Mouse (Mus musculus): ENCODE measurements around the gene Pef1. TPM values are rescaled to one million over a fixed set of nuclear protein-coding genes. Genes with fewer than 3 reads are reported as not detected.

The Pef1 gene
- polyA plus RNA-seq (2012; rRNA removed), result 55.6 and 58.3 TPM in 2 replicates

- H3K36me3 ChIP-seq (ENCODE audit: control insufficient read depth, insufficient read depth, low read length), result no peaks in the 10 kb centered on the region
- H3K27me3 ChIP-seq (ENCODE audit: control insufficient read depth, insufficient read depth, low read length), result no peaks in the 10 kb centered on the region
- no peak for TF ChIP-seq POLR2A (IDR thresholded peaks at IDR 0.05; ENCODE audit: control insufficient read depth, low read depth, low read length)
- TF ChIP-seq CTCF (IDR thresholded peaks at IDR 0.05; ENCODE audit: control insufficient read depth, insufficient read depth, insufficient replicate concordance, low read depth, low read length), result no peak
- no peak within 1 kb of the TSS for H3K4me3 ChIP-seq (ENCODE audit: control insufficient read depth, low read depth, low read length)
- H3K4me1 ChIP-seq (ENCODE audit: control insufficient read depth, insufficient read depth, low read length), result peaks cover 4% of the 10 kb centered on the region
- H3K27ac ChIP-seq (ENCODE audit: control insufficient read depth, insufficient read depth, low read depth, low read length), result no peak within 1 kb of the TSS
Measured at GRCm38 (mm10) chr4:130102111-130102651, at the start of gene Pef1. Gene Pef1, plus strand, starts transcription at chr4:130102558.

DNA sequence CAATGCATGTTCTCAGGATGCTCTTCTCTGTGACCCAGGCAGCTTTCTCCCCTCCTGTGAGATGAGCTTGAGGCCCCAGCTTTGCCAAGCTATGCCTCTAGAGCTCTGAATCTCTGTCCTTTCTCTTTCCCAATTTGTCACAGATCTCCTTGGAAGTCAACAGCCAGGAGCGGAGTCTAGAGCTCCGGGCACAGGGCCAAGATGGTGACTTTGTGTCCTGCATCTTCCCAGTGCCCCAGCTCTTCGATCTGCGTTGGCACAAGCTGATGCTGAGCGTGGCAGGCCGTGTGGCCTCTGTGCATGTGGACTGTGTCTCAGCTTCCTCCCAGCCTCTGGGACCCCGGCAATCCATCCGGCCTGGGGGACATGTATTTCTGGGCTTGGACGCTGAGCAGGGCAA, 49.2 kb upstream of the Pef1 start:
- Histone ChIP-seq H3K27ac (ENCODE audit: control insufficient read depth, insufficient read depth, low read depth, low read length) (no peak overlapping the region), H3K36me3 (ENCODE audit: control insufficient read depth, insufficient read depth, low read length) (no peaks in the 10 kb centered on the region), H3K4me1 (ENCODE audit: control insufficient read depth, insufficient read depth, low read length) (peaks cover 11% of the 10 kb centered on the region), H3K27me3 (ENCODE audit: control insufficient read depth, insufficient read depth, low read length) (no peaks in the 10 kb centered on the region), H3K4me3 (ENCODE audit: control insufficient read depth, low read depth, low read length) (no peak overlapping the region)
- TF ChIP-seq CTCF (IDR thresholded peaks at IDR 0.05; ENCODE audit: control insufficient read depth, insufficient read depth, insufficient replicate concordance, low read depth, low read length) (no peak), POLR2A (IDR thresholded peaks at IDR 0.05; ENCODE audit: control insufficient read depth, low read depth, low read length) (no peak)

DNA sequence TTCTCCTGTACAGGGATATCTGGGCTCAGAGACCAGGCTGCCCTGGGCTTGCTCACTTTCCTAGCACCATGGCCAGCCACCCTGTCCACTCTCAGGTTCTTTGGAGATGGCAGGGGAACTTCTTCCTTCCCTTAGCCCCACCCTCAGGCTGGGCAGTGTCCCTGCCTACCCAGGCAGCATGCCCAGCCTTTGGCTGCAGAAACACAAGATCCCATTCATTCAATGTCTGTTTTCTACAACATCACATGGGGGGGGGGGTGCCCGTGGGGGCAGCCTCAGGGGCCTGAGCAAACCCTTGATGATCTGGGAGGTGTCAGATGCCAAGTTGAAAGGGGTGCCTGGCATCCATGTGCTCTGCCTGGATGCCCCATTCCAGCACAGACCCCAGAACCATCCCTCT, 47.6 kb upstream of the Pef1 start:
- H3K4me1 ChIP-seq (ENCODE audit: control insufficient read depth, insufficient read depth, low read length), result peaks cover 9% of the 10 kb centered on the region
- no peaks in the 10 kb centered on the region for H3K27me3 ChIP-seq (ENCODE audit: control insufficient read depth, insufficient read depth, low read length)
- no peak for TF ChIP-seq POLR2A (IDR thresholded peaks at IDR 0.05; ENCODE audit: control insufficient read depth, low read depth, low read length)
- TF ChIP-seq CTCF (IDR thresholded peaks at IDR 0.05; ENCODE audit: control insufficient read depth, insufficient read depth, insufficient replicate concordance, low read depth, low read length), result no peak
- no peaks in the 10 kb centered on the region for H3K36me3 ChIP-seq (ENCODE audit: control insufficient read depth, insufficient read depth, low read length)
- H3K4me3 ChIP-seq (ENCODE audit: control insufficient read depth, low read depth, low read length), result no peak overlapping the region
- H3K27ac ChIP-seq (ENCODE audit: control insufficient read depth, insufficient read depth, low read depth, low read length), result no peak overlapping the region

DNA sequence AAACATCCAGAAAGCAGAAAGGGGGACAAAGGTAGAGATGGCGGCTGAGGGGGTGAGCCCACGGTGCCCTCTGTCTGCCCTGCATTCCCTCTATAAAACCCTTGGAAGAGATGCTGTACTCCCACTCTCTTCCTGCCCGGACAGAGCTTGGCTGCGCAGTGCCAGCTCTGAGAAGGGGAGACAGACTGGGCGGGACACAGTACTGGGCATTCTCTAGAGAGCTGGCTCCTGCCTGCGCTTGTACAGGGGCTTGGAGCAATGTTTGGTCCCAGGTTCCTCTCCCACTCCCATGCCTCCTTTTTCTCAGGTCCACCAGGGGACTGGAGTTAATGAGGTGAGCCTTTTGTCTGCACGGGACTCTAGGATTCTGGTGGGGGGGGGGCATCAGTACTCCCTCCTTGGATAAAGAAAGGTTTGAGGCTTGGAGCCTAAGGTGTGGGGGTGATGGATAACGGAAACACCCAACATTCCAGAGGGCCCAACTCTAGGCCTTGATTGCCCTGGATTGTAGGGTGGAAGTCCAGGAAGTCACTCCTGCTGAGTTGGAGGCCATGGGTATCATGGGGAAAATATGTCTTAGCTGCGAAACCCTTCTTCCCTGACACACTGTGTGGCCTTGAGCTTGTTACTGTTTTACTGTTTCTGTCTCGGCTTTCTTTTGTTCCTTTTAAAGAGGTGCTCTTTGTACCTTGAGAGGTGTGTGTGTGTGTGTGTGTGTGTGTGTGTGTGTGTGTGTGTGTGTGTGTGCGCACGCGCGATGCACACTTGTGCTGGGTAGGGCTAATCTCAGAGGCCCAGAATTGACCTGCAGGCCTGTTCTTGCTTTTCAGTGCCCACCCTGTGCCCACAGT, 47.0 kb upstream of the Pef1 start:
- H3K4me1 ChIP-seq (ENCODE audit: control insufficient read depth, insufficient read depth, low read length), result peaks cover 9% of the 10 kb centered on the region
- no peak overlapping the region for H3K27ac ChIP-seq (ENCODE audit: control insufficient read depth, insufficient read depth, low read depth, low read length)
- H3K27me3 ChIP-seq (ENCODE audit: control insufficient read depth, insufficient read depth, low read length), result no peaks in the 10 kb centered on the region
- TF ChIP-seq CTCF (IDR thresholded peaks at IDR 0.05; ENCODE audit: control insufficient read depth, insufficient read depth, insufficient replicate concordance, low read depth, low read length) (no peak), POLR2A (IDR thresholded peaks at IDR 0.05; ENCODE audit: control insufficient read depth, low read depth, low read length) (no peak)
- H3K4me3 ChIP-seq (ENCODE audit: control insufficient read depth, low read depth, low read length), result no peak overlapping the region
- H3K36me3 ChIP-seq (ENCODE audit: control insufficient read depth, insufficient read depth, low read length), result no peaks in the 10 kb centered on the region

- H3K27me3 ChIP-seq (ENCODE audit: control insufficient read depth, insufficient read depth, low read length), result no peaks in the 10 kb centered on the region
- H3K27ac ChIP-seq (ENCODE audit: control insufficient read depth, insufficient read depth, low read depth, low read length), result no peak overlapping the region
- H3K4me3 ChIP-seq (ENCODE audit: control insufficient read depth, low read depth, low read length), result peak overlapping the region; percentile 80; the same call in 1 of the 2 replicates
- peaks cover 9% of the 10 kb centered on the region for H3K4me1 ChIP-seq (ENCODE audit: control insufficient read depth, insufficient read depth, low read length)
- TF ChIP-seq POLR2A (IDR thresholded peaks at IDR 0.05; ENCODE audit: control insufficient read depth, low read depth, low read length) (no peak), CTCF (IDR thresholded peaks at IDR 0.05; ENCODE audit: control insufficient read depth, insufficient read depth, insufficient replicate concordance, low read depth, low read length) (no peak)
- H3K36me3 ChIP-seq (ENCODE audit: control insufficient read depth, insufficient read depth, low read length), result no peaks in the 10 kb centered on the region
Measured at GRCm38 (mm10) chr4:130056011-130056322, 46.4 kb upstream of the Pef1 start.

GRCm38 (mm10) chr4:130056471-130056870, 45.9 kb upstream of the Pef1 start:
- TF ChIP-seq POLR2A (IDR thresholded peaks at IDR 0.05; ENCODE audit: control insufficient read depth, low read depth, low read length) (no peak), CTCF (IDR thresholded peaks at IDR 0.05; ENCODE audit: control insufficient read depth, insufficient read depth, insufficient replicate concordance, low read depth, low read length) (no peak)
- Histone ChIP-seq H3K4me1 (ENCODE audit: control insufficient read depth, insufficient read depth, low read length) (peaks cover 9% of the 10 kb centered on the region), H3K27ac (ENCODE audit: control insufficient read depth, insufficient read depth, low read depth, low read length) (no peak overlapping the region), H3K36me3 (ENCODE audit: control insufficient read depth, insufficient read depth, low read length) (no peaks in the 10 kb centered on the region), H3K27me3 (ENCODE audit: control insufficient read depth, insufficient read depth, low read length) (no peaks in the 10 kb centered on the region), H3K4me3 (ENCODE audit: control insufficient read depth, low read depth, low read length) (peak overlapping the region; percentile 80)

DNA sequence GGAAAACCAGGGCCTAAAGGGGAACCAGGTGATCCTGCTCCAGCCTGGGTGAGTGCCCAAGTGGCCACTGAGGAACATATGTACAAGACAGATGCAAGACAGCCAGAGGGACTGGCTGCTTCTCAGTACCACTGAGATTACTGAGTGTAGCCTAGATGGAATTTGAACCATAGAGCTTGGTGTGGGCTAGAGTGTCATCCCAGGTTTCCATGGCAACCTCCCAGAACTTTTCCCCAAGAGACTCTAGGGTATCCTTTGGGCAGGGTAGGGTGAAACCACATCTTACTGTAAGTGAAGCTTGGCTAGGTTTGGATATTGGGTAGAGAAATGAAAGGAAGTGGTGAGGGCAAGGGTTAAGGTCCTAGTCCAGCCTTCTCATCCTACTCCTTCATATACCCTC, 41.4 kb upstream of the Pef1 start:
- H3K4me3 ChIP-seq (ENCODE audit: control insufficient read depth, low read depth, low read length), result peak overlapping the region; percentile 65; the same call in 1 of the 2 replicates
- H3K27ac ChIP-seq (ENCODE audit: control insufficient read depth, insufficient read depth, low read depth, low read length), result no peak overlapping the region
- no peaks in the 10 kb centered on the region for H3K27me3 ChIP-seq (ENCODE audit: control insufficient read depth, insufficient read depth, low read length)
- H3K36me3 ChIP-seq (ENCODE audit: control insufficient read depth, insufficient read depth, low read length), result no peaks in the 10 kb centered on the region; the same call in 1 of the 2 replicates
- TF ChIP-seq CTCF (IDR thresholded peaks at IDR 0.05; ENCODE audit: control insufficient read depth, insufficient read depth, insufficient replicate concordance, low read depth, low read length) (no peak), POLR2A (IDR thresholded peaks at IDR 0.05; ENCODE audit: control insufficient read depth, low read depth, low read length) (no peak)
- no peaks in the 10 kb centered on the region; the same call in 1 of the 2 replicates for H3K4me1 ChIP-seq (ENCODE audit: control insufficient read depth, insufficient read depth, low read length)

Data from testis, adult 2 months (tissue).